Mouse (Mus musculus): ENCODE data around the gene Psmd2.

Psmd2 gene

DNA sequence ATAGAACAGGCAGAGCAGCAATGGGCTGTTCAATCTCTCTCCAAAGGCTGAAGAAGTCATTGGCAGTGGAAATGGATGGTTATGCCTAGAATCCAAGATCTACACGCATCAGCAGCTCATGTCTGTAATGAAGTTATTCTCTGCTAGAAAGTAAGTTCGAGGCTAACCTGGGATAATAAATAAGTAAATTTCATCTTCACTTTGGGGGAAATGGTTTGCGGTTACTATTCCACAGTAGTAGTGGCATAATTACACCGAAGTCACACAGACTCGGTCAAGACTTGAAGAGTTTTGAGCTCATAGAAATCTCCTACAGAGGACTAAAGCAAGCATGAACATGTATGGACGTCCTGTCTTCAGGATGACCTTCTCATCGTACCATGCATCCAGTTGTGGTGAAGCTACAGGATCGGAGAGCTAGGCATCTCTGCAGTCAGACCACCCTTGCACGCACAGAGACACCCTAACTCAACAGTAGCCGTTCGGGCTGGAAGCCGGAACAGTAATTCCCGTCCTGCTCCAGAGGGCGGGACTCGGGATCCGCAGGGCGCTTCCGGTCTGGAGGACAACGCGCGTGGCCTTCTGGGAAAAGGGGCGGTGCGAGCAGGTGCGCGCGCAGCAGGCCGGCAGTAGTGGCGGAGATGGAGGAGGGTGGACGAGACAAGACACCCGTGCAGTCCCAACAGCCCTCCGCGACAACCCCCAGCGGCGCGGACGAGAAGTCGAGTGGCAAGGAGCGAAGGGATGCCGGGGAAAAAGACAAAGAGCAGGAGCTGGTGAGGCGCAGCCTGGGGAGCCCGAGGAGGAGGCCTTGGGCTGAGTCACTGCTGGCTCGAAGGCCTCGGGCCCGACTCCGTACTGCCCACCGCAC, at the start of gene Psmd2:
Gene Psmd2, plus strand, starts transcription at position 577 of the 871 bp plus-strand sequence.
- DNase-seq: peak; percentile 94 to 96

DNA sequence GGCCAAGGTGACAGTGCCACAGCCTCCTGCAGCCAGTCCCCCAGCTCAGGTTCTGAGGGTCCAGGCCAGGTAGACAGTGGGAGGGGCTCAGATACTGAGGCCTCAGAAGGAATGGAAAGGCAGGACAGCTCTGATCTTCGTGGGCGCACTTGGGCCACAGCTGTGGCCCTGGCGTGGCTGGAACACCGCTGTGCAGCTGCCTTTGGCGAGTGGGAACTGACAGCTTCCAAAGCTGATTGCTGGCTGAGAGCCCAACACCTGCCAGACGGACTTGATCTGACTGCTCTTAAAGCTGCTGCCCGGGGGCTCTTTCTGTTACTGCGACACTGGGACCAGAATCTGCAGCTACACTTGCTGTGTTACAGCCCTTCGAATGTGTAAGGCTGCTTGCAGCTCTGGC, 46.7 kb upstream of the Psmd2 start:
- no peak for DNase-seq

GRCm38 (mm10) chr16:20610501-20611356, 40.7 kb upstream of the Psmd2 start:
- peak; percentile 72 to 76 for DNase-seq

DNA sequence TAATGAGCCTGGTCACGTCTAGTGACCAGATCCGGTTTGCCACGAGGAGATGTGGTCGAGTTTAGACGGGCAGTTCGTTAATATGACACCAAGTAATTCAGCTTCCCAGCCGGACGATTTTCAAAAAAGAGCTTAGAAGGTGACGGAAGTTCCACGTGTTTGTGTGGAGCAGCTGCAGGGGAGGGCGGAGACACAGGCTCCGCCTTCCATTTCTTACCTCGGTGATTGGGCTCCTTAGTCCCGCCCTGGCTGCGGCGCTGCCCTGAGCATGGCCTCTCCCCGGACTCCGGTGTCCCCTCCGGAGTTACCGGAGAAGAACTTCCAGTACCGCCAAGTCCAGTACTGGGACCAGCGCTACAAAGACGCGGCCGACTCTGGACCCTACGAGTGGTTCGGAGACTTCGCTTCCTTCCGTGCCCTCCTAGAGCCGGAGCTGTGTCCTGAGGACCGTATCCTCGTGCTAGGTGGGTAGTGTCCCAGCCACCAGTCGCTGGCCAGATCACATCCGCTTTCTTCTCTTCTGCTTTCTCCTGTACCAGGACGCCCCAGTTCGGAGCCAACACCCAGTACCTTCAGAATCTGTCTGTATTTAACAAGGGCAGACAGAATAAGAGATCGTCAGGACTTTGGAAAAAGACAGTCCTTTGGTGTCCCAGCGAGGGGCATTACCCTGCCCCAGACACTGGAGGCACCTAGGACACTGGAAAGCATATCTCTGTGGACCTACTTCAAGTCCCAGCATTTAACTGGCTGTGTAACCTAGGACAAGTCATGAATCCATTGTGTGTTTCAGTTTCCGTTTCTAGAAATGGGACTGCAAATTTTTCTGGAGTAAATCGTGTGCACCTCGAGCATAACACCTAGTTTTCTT, 39.9 kb upstream of the Psmd2 start, which contains the start of the genes Eef1akmt4, Gm49333 and Alg3:
Gene Eef1akmt4, plus strand, starts transcription at position 237 of the 871 bp plus-strand sequence.
Gene Gm49333, plus strand, starts transcription at position 254 of the 871 bp plus-strand sequence.
Gene Alg3, minus strand, starts transcription at position 379 of the 871 bp plus-strand sequence.
- DNase-seq: peak; percentile 79 to 88

GRCm38 (mm10) chr16:20619541-20620398, 31.7 kb upstream of the Psmd2 start:
- no peak for DNase-seq

DNA sequence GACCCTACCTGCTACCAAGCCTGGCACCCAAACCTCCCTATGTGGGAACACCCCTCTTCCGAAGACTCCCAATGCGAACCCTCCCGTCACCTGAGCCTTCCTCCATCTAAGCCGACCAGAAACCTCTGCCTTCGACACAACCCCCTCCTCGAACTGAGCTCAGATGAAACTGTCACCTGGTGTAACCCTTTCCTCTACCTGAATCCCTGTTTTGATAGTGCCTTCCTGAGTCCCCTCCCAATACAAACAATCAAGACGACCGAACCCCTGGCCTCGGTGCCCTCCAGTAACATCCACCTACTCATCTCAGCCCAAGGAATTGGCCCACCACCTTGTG, 31.1 kb upstream of the Psmd2 start:
- DNase-seq: no peak

GRCm38 (mm10) chr16:20620751-20621190, 30.7 kb upstream of the Psmd2 start:
- DNase-seq: peak; percentile 17 to 26

DNA sequence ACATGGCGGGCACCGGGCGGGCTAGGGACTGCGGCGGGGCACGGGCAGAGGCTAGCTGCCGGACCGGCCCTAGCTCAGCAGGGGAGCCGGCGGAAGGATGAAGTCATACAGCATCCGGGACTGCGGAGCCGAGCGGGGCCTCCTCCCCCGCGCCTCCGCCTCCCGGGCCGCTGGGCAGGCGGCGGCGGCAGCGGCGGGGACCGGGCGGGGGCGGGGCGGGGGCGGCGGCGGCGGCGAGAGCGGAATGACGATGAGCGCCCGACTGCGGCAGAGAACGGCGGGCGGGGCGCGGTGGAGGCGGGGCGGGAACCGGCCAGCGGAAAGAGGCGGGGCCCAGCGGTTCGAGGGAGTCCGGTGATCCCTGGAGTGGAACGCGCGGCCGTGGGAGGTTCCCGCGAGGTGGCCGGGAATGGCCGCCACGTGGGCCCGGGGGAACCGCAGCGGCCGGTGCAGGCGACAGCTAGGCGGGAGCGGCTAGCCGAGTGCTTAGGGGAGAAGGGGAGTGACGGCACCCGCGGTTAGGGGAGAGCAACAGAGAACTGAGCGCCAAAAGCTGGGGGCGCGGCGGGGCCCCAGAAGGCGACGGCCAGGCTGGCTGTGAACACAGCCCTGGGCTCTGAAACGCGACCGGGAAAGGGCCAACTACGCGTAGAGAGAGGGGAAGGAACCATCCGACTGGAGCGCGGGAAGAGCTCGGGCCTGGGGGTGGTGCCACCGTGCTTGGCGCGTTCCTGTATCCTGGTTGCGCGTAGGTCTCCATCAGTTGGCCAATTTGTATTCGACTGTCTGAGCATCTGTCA, 30.1 kb upstream of the Psmd2 start, which contains the start of gene Camk2n2:
Gene Camk2n2, minus strand, starts transcription at position 97 of the 800 bp plus-strand sequence.
- peak; percentile 47 to 57 for DNase-seq

- peak; percentile 18 to 38 for DNase-seq
These were observed 29.3 kb upstream of the Psmd2 start for GRCm38 (mm10) chr16:20621991-20622685.

DNA sequence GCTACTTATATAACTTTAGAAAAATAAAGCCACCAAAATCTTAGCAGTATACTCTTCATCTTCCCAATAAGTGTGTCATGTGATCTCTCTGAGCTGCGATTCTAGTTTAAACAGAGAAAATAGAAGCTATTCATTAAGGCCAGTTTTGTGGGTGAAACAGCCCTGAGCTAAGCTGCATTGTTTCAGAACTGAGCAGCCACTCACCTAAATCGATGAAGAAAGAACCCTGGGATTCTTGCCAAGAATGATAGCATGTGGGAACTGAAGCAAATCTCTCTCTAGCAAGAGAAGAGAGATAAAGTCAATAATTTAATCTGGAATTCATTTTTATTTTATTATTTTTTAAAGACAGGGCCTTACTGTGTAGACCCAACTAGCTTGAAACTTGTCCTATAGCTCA, 28.2 kb upstream of the Psmd2 start:
- DNase-seq: no peak

DNA sequence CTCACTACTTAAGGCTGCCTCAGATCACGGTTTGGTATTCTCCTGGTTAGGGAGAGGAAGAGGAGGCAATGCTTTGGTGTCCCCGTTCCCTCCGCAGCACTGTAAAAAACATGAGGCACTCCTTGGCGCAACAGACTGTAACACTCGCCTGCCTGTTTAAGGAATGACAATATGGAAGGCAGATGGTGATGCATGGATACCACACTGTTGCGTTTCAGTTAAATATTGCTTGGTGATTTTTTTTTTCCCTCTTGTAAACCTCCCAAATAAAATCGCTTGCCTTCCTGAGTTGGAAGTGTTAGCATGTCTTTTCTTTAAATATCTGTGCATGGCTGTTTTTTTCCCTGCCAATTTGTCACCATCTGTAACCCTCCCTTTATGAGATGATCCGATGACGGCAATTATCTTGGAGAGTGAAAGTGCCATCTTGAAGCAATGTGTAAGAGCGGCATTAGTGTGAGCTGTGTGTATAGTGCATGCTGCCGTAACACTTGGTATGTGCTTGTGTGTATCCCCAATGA, 22.5 kb upstream of the Psmd2 start:
- DNase-seq: no peak

GRCm38 (mm10) chr16:20629731-20630634, 21.5 kb upstream of the Psmd2 start, which contains the start of gene Ece2:
Ece2 (plus strand) TSS chr16:20629828.
- peak in 1 of 2 experiments; percentile 24 for DNase-seq

DNA sequence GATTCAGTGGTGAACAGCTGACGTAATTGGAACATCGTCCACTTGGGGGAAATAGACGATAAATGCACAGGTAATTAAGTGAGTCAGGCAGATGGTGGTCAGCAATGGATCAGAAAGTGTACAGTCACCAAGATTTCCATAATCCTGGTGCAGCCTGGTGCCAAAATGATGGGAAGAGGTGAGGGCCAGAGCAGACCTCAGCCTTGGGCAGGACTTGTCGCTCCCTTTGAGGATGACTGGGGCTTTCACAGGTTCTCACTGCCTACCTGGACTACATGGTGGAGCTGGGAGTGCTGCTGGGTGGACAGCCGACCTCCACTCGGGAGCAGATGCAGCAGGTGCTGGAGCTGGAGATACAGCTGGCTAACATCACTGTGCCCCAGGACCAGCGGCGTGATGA, 14.0 kb upstream of the Psmd2 start:
- no peak for DNase-seq

- no peak for DNase-seq
These were observed 13.1 kb upstream of the Psmd2 start for GRCm38 (mm10) chr16:20638367-20638766.

GRCm38 (mm10) chr16:20642161-20642560, 9.3 kb upstream of the Psmd2 start:
- peak; percentile 57 to 63 for DNase-seq

GRCm38 (mm10) chr16:20643911-20644310, 7.5 kb upstream of the Psmd2 start:
- no peak for DNase-seq

GRCm38 (mm10) chr16:20651947-20652310, 477 bp downstream of the Psmd2 start:
- no peak for DNase-seq

GRCm38 (mm10) chr16:20653315-20653714, 1.9 kb downstream of the Psmd2 start:
- no peak for DNase-seq
